Mouse (Mus musculus) adrenal gland, postnatal 36 days (tissue): ENCODE data around the gene Olig1. TPM values are rescaled to one million over a fixed set of nuclear protein-coding genes. Genes with fewer than 3 reads are reported as not detected.
"Not testable (repeated sequence)": the region's sequence is repeated elsewhere in the genome, so short reads cannot be mapped to it uniquely, and the experiment has no call there.

Experiments
- DNase-seq, 2 experiments: peaks; one replicate each; pipeline ENCODE4 v3.0.0; 2021; ENCODE audit warnings: mixed read lengths in 1 of 2
- total RNA-seq, 2 experiments: library from RNA; stranded (reverse); gene quantifications; 2 replicates each; pipeline ENCODE4 v1.2.3; 2021

Gene Olig1
- total RNA-seq, 2 experiments from 2014 or later = 0.36 to 0.50 TPM

GRCm38 (mm10) chr16:91246292-91246691 is 23.3 kb upstream of the Olig1 start:
- no peak for DNase-seq

GRCm38 (mm10) chr16:91255419-91256164 is 14.0 kb upstream of the Olig1 start:
- DNase-seq = not testable (repeated sequence)

- no peak for DNase-seq
Observed at GRCm38 (mm10) chr16:91258956-91259355, 10.6 kb upstream of the Olig1 start.

- no peak for DNase-seq
Observed at GRCm38 (mm10) chr16:91260861-91261260, 8.7 kb upstream of the Olig1 start.

- DNase-seq = no peak
Observed at GRCm38 (mm10) chr16:91262467-91263220, 6.9 kb upstream of the Olig1 start.

GRCm38 (mm10) chr16:91265972-91266371 is 3.6 kb upstream of the Olig1 start:
- DNase-seq = peak in 1 of 2 experiments; percentile 57

- no peak for DNase-seq
Observed at GRCm38 (mm10) chr16:91268724-91269452, 684 bp upstream of the Olig1 start.

- peak in 1 of 2 experiments; percentile 13 for DNase-seq
Observed at GRCm38 (mm10) chr16:91270212-91270971, 820 bp downstream of the Olig1 start.

GRCm38 (mm10) chr16:91270982-91271549 is 1.5 kb downstream of the Olig1 start:
- DNase-seq = no peak

- peak in 1 of 2 experiments; percentile 19 for DNase-seq
Observed at GRCm38 (mm10) chr16:91271634-91272033, 2.1 kb downstream of the Olig1 start.

GRCm38 (mm10) chr16:91280516-91280915 is 10.9 kb downstream of the Olig1 start:
- peak; percentile 22 to 53 for DNase-seq

GRCm38 (mm10) chr16:91292080-91292479 is 22.5 kb downstream of the Olig1 start:
- no peak for DNase-seq

- no peak for DNase-seq
Observed at GRCm38 (mm10) chr16:91292719-91293333, 23.3 kb downstream of the Olig1 start.

- peak; percentile 18 to 25 for DNase-seq
Observed at GRCm38 (mm10) chr16:91297726-91298125, 28.2 kb downstream of the Olig1 start.

GRCm38 (mm10) chr16:91299412-91299811 is 29.8 kb downstream of the Olig1 start:
- no peak for DNase-seq

- DNase-seq = no peak
Observed at GRCm38 (mm10) chr16:91300641-91301441, 31.3 kb downstream of the Olig1 start.

GRCm38 (mm10) chr16:91301454-91301853 is 31.9 kb downstream of the Olig1 start:
- DNase-seq = no peak

GRCm38 (mm10) chr16:91303776-91304709 is 34.5 kb downstream of the Olig1 start:
- peak; percentile 55 to 73 for DNase-seq

GRCm38 (mm10) chr16:91305512-91306111 is 36.0 kb downstream of the Olig1 start:
- DNase-seq = no peak
